Mouse (Mus musculus): ENCODE data around the gene Mdga2.
A peak's percentile ranks its signal among the peaks of the same experiment; 100 is the strongest.

Mdga2 gene

GRCm38 (mm10) chr12:66702781-66703180 is 519.6 kb downstream of the Mdga2 start:
- peak; percentile 39 for DNase-seq (ENCODE audit: low read depth)

GRCm38 (mm10) chr12:66679558-66679957 is 542.8 kb downstream of the Mdga2 start:
- DNase-seq (ENCODE audit: low read depth), result no peak

GRCm38 (mm10) chr12:66648605-66649552 is 573.5 kb downstream of the Mdga2 start:
- no peak for DNase-seq (ENCODE audit: low read depth)

GRCm38 (mm10) chr12:66640408-66640807 is 581.9 kb downstream of the Mdga2 start:
- DNase-seq (ENCODE audit: low read depth), result no peak

- peak; percentile 25 for DNase-seq (ENCODE audit: low read depth)
Observed at GRCm38 (mm10) chr12:66619944-66620343, 602.4 kb downstream of the Mdga2 start.

GRCm38 (mm10) chr12:66591617-66592230 is 630.6 kb downstream of the Mdga2 start:
- DNase-seq (ENCODE audit: low read depth), result no peak

GRCm38 (mm10) chr12:66565396-66565795 is 657.0 kb downstream of the Mdga2 start:
- no peak for DNase-seq (ENCODE audit: low read depth)

GRCm38 (mm10) chr12:66556846-66557245 is 665.5 kb downstream of the Mdga2 start:
- no peak for DNase-seq (ENCODE audit: low read depth)

- no peak for DNase-seq (ENCODE audit: low read depth)
Observed at GRCm38 (mm10) chr12:66556178-66556820, 666.0 kb downstream of the Mdga2 start.

- no peak for DNase-seq (ENCODE audit: low read depth)
Observed at GRCm38 (mm10) chr12:66524973-66525372, 697.4 kb downstream of the Mdga2 start.

GRCm38 (mm10) chr12:66499258-66499657 is 723.1 kb downstream of the Mdga2 start:
- no peak for DNase-seq (ENCODE audit: low read depth)

GRCm38 (mm10) chr12:66470868-66471267 is 751.5 kb downstream of the Mdga2 start:
- DNase-seq (ENCODE audit: low read depth), result no peak

- DNase-seq (ENCODE audit: low read depth), result no peak
Observed at GRCm38 (mm10) chr12:66470243-66470863, 752.0 kb downstream of the Mdga2 start.

GRCm38 (mm10) chr12:66465516-66465915 is 756.8 kb downstream of the Mdga2 start:
- DNase-seq (ENCODE audit: low read depth), result no peak

- DNase-seq (ENCODE audit: low read depth), result no peak
Observed at GRCm38 (mm10) chr12:66443340-66443739, 779.0 kb downstream of the Mdga2 start.

Data from 416B (cell line).